Mouse (Mus musculus) brain, embryonic 18.5 days (tissue): ENCODE results near the gene Elane.
A peak's percentile ranks its signal among the peaks of the same experiment; 100 is the strongest.

Experiments
- DNase-seq: peaks from one replicate; pipeline ENCODE4 v3.0.0-alpha.2; 2012; ENCODE audit warnings: low read depth, low spot score

Elane gene

GRCm38 (mm10) chr10:79857894-79858293 lies 28.2 kb upstream of the Elane start:
- DNase-seq, result no peak

- DNase-seq, result no peak
These were observed 27.5 kb upstream of the Elane start for GRCm38 (mm10) chr10:79858416-79859074.

GRCm38 (mm10) chr10:79859116-79859515 lies 26.9 kb upstream of the Elane start:
- DNase-seq, result no peak

GRCm38 (mm10) chr10:79860079-79860911 lies 25.8 kb upstream of the Elane start:
- no peak for DNase-seq

GRCm38 (mm10) chr10:79861230-79862048 lies 24.6 kb upstream of the Elane start:
- no peak for DNase-seq

- no peak for DNase-seq
These were observed 23.8 kb upstream of the Elane start for GRCm38 (mm10) chr10:79862049-79862788.

- DNase-seq, result no peak
These were observed 23.1 kb upstream of the Elane start for GRCm38 (mm10) chr10:79862925-79863324.

GRCm38 (mm10) chr10:79864351-79865188 lies 21.5 kb upstream of the Elane start:
- no peak for DNase-seq

GRCm38 (mm10) chr10:79865189-79865601 lies 20.9 kb upstream of the Elane start:
- no peak for DNase-seq

GRCm38 (mm10) chr10:79865801-79866295 lies 20.2 kb upstream of the Elane start:
- DNase-seq, result no peak

GRCm38 (mm10) chr10:79866601-79867000 lies 19.4 kb upstream of the Elane start:
- no peak for DNase-seq

- no peak for DNase-seq
These were observed 14.2 kb upstream of the Elane start for GRCm38 (mm10) chr10:79871845-79872244.

- DNase-seq, result no peak
These were observed 13.2 kb upstream of the Elane start for GRCm38 (mm10) chr10:79872862-79873261.

GRCm38 (mm10) chr10:79873313-79873712 lies 12.7 kb upstream of the Elane start:
- DNase-seq, result no peak

- DNase-seq, result no peak
These were observed 12.2 kb upstream of the Elane start for GRCm38 (mm10) chr10:79873715-79874289.

- DNase-seq, result peak; percentile 71
These were observed 11.7 kb upstream of the Elane start, which contains the start of the genes Prtn3 and Plppr3 for GRCm38 (mm10) chr10:79874290-79874862. Gene Prtn3 (plus strand): TSS chr10:79874476. Gene Plppr3 (minus strand): TSS chr10:79874634.

GRCm38 (mm10) chr10:79877174-79877573 lies 8.9 kb upstream of the Elane start:
- no peak for DNase-seq

GRCm38 (mm10) chr10:79877757-79878156 lies 8.3 kb upstream of the Elane start:
- no peak for DNase-seq

- no peak for DNase-seq
These were observed 6.5 kb upstream of the Elane start for GRCm38 (mm10) chr10:79879527-79879926.
